Mouse (Mus musculus) gastrocnemius, postnatal 10 days (tissue): ENCODE results near the gene Rnf39. TPM values are rescaled to one million over a fixed set of nuclear protein-coding genes. Genes with fewer than 3 reads are reported as not detected.

Experiments used
- DNase-seq: peaks from one replicate; pipeline ENCODE4 v3.0.0; 2021; ENCODE audit warnings: mixed read lengths
- total RNA-seq, 2 experiments: library from RNA; stranded (reverse); gene quantifications; 2 replicates each; pipeline ENCODE4 v1.2.3; 2021

Gene Rnf39
- total RNA-seq, 2 experiments from 2014 or later: 0.47 TPM; not detected in 1

DNA sequence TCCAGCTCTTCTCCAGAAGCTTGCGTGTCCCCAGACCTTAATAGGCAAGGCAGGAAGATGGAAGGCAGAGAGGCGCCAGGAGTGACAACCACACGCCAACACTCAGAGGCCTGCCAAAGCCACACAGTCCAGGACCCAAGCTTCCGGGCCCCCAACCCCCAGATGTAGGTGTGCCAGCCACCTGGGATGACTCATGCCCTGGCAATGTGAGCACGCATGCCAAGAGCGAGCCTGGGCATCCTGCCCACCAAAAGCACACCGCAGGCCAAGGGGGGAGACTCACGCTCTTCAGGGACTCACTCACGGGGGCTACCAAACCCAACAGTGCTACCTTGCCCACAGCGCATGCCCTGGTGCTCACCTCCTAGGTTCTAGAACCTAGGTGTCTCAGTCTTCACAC, 327 bp upstream of the Rnf39 start:
- DNase-seq: no peak

DNA sequence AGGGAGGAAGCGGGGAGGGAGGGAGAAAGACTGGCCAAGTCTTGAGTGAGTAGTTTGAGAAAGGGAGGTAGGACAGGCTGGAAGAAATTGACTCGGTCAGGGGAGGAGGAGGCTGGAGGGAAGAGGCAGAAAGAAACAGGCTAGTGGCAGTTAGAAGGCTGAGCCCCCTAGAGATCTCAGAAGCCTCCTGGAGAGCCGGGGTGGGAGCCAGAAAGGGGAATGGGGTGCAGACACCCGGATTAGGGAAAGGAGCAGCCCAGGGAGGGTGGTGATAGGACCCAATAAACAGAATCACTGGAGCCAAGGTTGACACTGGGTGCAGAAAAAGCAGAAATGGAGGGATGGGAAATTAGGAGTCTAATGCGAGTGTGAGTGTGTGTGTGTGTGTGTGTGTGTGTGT, 973 bp downstream of the Rnf39 start:
- DNase-seq: no peak

DNA sequence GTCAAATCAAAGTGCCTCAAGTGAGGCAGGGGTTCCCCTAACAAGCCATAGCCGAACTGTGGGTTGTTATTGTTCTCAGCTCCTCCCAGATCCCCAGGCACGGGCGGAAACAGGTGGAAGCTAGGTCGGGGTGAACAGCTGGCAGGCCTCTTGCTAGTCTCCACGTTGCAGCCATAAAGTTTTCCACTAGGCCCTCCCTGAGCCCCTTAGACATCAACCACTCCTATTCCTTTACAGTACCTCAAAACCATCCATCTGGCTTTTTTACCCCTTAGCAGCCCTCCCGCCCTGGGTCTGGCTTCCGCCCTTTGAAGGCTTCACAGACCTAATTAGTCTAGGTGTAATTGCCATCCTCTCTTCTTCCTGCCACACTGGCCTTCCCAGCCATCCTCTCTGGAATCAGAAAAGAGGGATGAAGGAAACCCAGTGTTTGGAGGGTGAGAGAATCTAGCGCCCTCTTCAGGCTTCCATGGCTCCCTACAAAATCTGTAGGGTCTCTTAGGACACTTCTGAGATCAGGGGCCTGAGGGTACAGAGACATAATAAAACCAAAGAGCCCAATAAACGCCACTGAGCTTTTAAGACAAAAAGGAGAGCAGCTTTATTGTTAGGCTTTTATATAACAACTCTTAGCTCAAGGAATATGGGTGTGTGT, 1.5 kb downstream of the Rnf39 start:
- DNase-seq: no peak

DNA sequence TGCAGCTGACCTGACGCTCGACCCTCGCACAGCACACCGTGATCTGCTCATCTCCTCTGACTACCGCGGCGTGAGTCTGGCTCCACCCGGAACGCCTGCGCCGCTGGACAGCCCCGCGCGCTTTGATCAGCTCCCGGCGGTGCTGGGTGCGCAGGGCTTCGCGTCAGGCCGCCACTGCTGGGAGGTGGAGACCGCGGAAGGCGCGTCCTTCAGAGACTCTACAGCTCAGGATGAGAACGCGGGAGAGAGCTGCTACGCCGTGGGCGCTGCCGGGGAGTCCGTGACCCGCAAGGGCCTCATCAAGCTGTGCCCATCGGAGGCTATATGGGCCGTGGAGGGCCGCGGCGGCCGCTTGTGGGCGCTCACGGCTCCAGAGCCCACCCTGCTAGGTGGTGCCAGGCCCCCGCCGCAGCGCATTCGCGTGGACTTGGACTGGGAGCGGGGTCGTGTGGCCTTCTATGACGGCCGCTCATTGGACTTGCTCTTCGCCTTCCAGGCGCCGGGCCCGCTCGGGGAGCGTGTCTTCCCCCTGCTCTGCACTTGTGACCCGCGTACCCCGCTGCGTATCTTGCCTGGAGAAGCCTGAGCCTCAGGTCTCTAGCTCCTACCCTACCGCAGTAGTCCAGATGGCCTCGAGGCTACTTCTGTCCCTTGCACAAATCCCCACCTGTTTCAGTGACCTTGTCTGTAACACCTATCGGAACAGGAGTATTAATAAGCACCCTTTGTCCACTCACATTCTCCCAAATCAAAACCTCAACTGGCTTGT, 4.5 kb downstream of the Rnf39 start:
- DNase-seq: peak; percentile 46

DNA sequence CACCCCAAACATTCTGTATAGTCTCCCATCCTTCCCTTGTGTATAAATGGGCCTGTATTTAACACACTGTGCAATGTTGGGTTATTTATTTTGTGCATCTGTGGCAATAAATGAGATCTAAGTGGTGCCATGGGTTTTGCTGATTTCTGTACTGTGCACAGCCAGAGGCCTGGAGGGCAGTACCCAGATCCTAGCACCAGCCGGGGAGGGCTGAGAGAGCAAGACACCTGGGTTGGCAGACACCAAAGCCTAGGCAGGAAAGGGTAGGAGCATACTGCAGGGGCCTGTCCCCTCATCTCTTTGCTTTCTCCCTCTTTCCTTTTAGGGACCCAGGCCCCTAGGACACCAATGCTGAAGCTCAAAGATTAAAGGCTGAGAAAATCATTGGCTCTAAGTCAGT, 5.6 kb downstream of the Rnf39 start:
- DNase-seq: no peak

DNA sequence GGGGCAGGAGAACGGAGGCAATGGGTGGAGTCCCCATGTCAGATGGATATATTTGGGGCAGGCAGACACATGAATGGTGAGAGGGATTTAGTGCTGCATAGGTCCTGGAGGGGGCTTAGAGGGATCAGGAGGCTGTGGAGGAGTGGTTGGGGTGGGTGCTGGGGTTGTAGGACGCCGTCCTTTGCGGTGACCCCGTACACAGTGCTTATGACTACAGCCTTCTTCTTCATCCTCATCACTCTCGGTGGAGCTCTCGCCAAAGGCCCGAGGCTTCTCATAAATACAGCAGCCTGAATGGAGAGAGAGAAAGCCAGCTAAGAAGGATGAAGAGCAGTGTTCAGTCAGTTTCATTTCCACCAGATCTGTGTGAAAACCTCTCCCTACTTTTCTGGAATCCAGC, 6.5 kb downstream of the Rnf39 start:
- DNase-seq: no peak

DNA sequence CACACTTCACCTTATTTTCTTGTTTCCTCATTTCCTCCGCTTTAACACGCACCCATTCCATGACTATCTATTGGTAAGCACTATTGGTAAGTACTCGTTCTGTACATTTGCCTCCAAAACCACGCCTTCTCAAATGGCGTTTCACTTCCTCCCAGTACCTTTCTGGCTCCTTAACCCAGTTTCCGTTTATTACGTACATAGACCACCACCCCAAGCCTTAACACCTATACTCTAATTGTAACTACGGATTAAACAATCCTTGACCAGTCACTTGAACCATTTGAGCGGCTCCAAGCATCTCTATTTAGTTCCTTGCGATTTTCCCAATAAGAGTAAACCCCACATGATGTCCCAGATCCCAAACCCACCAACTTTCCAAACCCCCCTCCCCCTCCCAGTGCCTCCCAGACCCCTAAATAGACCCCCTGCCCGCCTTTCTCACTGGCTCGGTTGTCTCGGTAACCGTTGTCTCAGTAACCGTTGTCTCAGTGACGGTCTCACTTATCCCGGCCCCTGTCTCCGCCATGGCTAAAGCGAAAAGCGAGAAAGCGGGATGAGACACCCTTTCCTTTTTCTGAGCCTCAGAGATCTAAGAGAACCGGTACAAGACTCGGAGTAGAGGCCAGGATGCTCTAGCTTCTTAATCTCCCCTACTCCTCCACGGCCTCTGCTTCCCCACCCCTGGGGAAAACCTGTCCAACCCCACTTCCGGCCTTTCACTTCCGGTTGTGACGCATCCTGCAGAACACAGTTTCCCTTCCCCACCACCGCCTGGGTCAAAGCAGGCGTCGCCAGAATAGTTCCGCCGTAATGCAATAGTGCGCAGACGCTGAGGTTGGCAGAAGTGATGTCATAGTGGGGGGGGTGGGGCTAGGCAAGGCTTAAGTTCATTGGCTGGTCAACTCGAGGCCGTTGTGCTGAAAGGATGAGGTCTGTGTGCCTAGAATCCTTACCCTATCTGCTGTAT, 8.5 kb downstream of the Rnf39 start, which contains the start of gene Ppp1r11:
Gene Ppp1r11, minus strand, starts transcription at position 761 of the 967 bp plus-strand sequence.
- DNase-seq: peak; percentile 88

DNA sequence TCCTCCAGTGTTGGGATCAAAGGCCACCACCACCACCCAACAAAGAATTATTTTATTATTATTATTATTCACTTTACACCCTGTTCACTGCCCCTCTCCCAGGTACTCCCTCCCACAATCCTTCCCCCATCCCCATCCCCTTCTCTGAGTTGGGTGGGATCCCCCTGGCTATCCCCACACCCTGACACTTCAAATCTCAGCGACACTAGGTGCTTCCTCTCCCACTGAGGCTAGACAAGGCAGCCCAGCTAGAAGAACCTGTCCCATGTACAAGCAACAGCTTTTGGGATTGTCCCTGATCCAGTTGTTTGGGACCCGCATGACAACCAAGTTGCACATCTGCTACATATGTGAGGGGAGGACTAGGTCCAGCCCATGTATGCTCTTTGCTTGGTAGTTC, 9.9 kb downstream of the Rnf39 start:
- DNase-seq: no peak

DNA sequence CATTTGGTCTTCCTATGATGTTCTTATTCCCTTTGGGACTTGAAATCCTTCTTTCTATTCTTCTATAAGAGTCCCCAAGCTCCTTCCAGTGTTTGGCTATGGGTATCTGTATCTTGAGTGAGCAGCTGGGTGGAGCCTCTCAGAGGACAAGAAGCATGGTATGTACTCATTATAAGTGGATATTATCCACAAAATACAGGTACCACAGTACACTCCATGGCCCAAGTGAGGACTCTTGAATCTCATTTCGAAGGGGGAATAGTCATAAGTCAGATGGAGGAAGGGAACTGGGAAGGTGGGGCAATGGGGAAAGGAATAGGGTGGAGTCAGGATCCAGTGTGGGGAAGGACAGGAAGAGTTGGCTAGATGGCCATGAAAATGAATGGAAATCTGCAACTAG, 10.3 kb downstream of the Rnf39 start:
- DNase-seq: no peak

DNA sequence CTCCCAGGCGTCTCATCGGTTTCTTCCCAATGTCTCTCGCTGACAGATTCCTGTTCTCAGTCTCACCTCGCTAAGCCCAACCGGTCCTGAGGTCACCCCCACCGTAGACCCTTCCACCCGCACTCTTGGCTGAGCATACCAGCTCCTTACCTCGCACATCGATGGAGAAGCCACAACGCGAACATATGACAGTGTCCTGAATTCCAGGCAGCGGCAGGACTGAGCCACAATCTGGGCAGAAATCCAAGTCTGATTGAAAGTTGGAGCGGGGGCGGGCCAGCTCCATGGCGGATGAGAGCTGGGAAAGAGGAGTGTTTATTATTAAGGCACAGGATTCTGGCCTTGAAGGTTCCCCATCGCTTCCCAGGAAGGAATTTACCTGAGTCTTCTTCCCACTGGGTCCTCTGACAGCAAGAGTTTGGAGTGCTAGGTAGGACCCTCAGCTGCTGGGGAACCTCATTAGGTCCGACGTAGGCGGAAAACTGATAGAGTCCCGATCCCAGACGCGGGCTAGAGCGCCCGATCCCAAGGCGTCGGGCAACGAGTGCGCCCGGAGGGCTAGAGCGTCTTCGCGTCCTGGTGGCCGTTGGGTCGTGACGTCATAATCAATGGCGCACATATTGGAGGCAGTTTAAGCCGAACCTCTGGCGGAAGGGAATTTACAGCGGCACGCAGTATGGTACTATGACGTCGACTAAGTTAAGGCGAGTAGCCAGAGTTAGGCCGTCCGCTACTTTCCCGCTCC, 15.5 kb downstream of the Rnf39 start, which contains the start of the genes Znrd1 and Znrd1as:
Gene Znrd1, minus strand, starts transcription at position 561 of the 745 bp plus-strand sequence.
Gene Znrd1as, plus strand, starts transcription at position 594 of the 745 bp plus-strand sequence.
- DNase-seq: peak; percentile 85

DNA sequence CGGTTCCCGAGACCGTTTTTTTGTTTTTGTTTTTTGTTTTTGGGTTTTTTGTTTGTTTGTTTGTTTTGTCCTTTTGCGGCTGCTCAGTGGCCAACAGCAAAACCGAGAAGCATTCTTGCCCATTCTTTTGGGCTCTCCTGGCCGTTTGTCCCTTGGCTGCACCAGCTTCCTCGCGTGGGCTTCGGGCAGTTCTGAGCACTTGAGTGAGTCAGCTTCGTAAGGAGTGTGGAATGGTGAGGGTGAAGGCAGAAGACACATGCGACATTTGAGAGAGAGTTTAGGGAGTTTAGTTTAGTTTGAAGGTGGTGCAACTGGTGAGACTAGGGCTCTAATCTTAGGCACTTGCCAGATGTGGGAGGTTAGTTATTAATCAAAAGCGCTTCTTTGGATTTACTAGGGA, 16.2 kb downstream of the Rnf39 start:
- DNase-seq: peak; percentile 13

DNA sequence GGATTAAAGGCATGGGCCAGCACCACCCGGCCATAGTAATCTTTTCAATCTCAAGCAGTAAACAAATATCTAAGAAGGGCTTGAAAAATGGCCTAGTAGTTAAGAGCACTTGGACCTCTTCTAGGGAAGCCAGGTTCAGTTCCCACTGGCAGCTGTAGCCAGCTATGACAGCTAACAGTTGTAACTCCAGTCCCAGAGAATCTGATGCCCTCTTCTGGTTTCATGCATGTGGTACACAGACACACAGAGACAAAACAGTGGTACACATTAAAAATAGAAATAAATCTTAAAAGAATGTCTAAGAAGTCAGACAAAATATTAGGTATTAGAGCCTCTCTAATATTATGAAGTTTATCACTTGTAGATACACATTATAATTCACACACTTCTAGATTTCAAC, 18.4 kb downstream of the Rnf39 start:
- no peak for DNase-seq

DNA sequence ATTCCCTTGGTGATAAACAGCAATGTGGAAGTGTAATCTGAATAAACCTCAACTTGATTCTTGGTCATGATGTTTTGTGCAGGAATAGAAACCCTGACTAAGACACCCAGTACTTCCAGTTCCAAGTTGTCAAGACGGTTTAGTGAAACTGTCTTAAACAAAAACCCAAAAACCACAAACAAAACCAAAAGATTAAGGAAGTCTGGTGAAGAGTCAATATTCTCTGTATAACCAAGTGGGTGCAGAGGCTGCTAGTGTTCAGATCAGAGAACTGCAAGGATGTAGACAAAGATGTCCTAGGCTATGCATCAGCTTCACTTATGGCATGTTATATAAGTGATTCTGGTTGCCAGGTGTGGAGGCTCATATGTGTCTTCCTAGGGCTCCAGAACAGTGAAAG, 24.2 kb downstream of the Rnf39 start:
- DNase-seq: no peak

DNA sequence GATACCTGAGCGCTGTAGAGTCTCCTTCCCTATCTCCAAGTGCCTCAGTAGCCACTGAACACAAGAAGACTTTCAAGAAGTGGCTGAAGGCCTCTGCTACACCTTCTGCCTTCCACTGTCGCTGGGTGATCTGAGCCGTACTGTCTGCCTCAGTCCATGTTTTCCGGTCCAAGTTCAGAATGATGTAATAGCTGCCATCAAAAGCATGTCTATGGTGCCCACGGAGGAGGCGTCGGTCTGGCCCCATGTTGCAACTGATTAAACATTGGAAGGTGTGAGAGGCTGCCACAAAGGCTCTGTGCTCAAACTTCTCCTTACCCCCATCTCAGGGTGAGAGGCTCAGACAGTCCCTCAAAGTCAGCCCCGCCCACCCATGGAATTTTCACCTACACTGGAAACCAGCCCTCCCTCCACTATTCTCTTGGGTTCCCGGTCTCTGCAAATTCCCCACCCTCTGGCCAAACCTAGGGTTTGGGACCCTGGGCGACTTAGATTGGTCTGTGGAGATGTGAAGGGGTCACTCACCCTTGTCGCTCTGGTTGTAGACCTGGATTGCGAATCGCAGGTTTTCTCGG, 27.7 kb downstream of the Rnf39 start:
- DNase-seq: no peak

DNA sequence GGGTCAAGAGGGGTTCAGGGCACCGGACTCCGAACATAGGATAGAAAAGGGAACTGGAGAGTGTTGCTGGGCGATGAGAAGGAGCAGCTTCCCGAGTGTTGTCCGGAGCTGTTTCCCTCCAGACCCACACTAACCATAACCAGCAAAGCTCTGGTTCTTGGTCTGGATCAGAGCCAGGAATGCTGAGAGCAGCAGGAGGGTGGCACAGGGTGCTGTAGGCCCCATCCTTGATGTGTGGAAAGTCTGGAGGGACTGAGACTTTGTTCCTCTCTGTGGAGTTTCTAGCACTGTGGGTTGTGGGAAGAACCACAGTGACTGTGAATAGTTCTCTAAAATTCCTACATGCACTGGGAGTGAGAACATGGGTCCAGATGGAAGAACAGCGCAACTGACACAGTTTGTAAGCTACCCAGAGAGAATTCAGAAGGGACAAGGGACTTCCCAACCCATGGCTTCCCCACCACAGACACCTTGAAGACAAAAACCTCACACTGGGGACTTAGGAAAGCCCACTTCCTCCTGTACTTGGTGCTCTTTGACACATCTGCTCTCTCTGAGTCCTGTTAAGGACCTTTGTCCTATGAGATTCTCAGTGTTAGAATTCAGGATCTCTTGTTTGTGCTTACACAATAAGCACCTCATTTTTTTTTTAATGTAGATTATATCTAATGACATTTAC, 28.6 kb downstream of the Rnf39 start:
- no peak for DNase-seq

DNA sequence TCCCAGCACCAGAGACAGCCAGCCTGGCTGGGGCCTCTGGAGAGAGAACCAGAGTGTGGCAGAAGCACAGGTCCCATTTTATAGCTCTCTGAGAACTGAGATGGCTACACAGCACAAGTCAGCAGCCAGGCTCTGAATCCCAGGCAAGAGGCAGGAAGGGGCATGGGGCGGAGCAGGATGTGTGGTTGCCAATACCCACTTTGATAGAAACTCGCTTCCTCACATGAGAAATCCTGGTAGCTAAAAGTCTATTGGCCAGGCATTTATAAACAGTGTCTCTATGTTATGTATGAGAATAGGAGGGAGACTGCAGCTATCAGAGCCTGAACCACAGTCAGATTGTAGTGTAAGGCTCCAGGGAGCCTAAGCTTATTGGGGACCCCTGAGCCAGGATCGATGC, 30.1 kb downstream of the Rnf39 start:
- no peak for DNase-seq

DNA sequence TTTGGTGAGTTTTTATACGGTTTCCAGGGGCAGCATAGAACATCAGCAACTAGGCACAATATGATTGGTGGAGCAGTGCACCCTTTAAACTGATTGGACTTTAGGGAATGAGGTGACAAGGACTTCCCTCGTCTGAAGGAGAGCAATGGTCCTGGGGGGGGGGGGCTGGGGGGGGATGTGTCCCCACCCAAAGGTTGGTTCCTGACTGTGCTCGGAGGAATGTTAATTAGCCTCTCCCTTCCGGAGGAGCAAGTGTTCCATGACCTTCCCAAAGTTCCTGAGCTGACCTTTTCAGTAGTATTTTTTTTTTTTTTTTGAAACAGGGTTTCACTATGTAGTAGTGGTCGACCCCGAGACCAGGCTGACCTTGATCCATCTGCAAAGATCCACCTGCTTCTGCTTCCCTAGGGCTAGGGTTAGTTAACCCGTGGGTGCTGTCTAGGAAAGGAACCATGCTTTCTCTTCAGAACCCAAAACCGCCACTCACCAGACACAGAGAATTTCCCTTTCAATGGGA, 30.6 kb downstream of the Rnf39 start:
- DNase-seq: no peak

DNA sequence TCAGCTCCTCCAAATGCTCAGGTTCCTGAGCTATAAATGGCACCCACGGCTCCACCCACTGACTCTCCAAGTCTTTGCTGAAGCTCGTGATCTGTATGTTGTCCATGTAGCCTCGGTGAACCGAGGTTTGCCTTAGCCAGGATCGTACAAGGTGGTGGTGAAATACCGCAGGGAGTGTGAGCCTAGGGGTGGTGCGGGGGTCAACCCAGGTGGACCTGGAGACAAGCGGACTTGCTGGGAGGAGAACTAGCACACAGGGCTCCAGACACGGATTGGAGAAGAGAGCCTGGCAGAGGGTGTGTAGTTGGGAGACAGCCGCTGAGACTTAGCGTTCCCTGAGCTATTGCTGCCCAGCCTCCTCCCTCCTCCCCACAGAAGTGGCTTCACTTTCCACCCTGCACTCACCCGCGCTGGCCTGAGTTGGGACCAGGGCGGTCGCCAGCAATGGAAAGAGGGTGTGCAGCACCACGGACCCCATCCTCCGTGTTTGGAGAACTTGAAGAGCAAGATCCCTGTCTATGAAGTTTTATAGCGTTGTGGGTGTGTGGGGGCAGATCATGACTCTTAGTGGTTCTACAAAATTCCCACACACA, 38.6 kb downstream of the Rnf39 start, which contains the start of gene 2410137M14Rik:
Gene 2410137M14Rik, minus strand, starts transcription at position 17 of the 593 bp plus-strand sequence.
- peak; percentile 10 for DNase-seq

DNA sequence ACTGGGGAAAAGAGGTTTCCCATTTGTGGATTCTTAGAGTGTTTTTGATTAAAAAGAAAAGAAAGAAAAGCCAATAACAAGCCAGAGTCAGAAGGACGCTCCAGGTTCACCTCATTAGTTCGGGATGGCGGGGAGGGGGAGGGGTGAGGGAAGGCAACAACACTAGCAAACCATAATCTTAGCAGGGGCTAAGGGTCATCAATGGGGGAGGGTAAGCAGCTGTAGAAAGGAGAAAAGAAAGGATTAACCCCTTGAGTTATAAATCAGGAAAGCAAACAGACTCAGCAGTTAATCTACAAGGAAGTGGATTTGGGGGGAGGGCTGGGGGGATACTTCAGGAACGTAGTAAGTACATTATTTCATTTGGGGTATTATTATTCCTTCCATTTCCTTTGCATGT, 39.1 kb downstream of the Rnf39 start:
- DNase-seq: no peak
